Mouse (Mus musculus): ENCODE measurements around the gene Bak1.

DNA sequence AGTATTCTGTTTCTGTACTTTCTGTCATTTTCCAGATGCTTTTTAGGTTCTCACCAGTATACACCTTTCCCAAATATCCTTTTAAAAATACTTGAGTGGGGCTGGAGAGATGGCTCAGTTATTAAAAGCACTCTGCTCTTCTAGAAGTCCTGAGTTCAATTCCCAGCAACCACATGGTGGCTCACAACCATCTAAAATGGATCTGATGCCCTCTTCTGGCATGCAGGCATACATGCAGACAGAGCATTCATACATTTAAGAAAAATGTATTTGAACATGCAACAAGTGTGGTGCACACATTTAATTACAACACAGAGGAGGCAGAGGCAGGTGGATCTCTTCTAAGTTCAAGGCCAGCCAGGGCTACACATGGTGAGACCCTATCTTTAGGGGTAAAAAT, 53.4 kb downstream of the Bak1 start:
- TF ChIP-seq POLR2A (IDR thresholded peaks at IDR 0.05; ENCODE audit: control insufficient read depth, low read depth, low read length) (no peak), CTCF (IDR thresholded peaks at IDR 0.05; ENCODE audit: control insufficient read depth, insufficient read depth, insufficient replicate concordance, low read depth, low read length) (no peak)

Measured in testis, adult 2 months (tissue).